Mouse (Mus musculus): ENCODE results near the gene Slit1.

Gene Slit1

GRCm38 (mm10) chr19:41587431-41588222, 155.8 kb downstream of the Slit1 start:
- no peak for DNase-seq

- peak in 1 of 2 experiments; percentile 4 for DNase-seq
Observed at GRCm38 (mm10) chr19:41586752-41587151, 156.7 kb downstream of the Slit1 start.

DNA sequence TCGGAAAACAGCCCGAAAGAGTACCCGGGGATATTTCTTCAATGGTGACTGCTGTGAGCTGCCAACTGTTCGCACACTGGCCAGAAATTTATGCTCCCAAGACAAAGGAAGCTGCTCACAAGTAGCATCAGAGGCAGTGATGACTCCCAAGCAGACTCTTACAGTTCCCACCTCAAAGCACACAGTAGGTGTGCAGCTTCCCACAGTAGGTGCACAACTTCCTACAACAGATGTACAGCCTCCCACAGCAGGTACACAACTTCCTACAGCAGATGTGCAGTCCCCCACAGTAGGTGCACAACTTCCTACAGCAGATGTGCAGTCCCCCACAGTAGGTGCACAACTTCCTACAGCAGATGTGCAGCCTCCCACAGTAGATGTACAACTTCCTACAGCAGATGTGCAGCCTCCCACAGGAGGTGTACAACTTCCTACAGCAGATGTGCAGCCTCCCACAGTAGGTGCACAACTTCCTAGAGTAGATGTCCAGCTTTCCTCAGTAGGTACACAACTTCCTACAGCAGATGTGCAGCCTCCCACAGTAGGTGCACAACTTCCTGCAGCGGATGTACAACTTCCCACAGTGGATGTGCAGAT, 160.4 kb downstream of the Slit1 start:
- DNase-seq, result no peak

DNA sequence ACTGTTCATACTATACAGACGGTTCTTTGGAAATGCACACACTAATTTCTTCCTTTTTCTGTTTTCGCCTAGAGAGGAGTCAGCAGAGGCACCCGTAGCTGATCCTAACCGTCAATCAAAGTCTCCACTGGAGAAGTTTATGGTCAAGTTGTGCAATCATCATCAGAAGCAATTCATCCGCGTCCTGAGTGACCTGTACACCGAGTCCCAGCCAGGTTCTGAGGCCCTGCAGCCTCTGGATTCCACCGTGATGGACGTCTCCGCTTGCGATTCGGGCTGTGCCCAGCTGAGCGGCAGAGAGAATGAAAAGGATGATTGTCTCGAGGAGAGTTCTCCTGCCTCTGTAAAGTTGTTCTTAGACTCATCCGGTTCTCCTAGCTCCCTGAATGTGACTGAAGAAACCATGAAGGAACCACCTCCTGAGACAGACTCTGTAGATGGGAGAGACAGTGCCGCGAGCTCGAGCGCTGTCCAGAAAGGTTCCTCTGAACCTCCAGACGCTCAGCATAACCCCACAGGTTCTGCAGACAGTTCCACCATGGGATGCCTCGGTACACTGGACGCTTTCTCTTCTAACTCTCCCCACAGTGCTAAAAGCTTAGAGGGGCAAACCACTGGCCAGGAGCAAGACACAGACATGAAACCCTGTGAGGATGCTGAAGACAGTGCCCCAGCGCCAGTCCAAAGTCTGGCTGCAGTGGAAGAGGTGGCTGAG, 161.6 kb downstream of the Slit1 start, which contains the start of gene Gm340:
TSS of gene Gm340 (plus strand) at position 665 of the 715 bp plus-strand sequence.
- no peak for DNase-seq

DNA sequence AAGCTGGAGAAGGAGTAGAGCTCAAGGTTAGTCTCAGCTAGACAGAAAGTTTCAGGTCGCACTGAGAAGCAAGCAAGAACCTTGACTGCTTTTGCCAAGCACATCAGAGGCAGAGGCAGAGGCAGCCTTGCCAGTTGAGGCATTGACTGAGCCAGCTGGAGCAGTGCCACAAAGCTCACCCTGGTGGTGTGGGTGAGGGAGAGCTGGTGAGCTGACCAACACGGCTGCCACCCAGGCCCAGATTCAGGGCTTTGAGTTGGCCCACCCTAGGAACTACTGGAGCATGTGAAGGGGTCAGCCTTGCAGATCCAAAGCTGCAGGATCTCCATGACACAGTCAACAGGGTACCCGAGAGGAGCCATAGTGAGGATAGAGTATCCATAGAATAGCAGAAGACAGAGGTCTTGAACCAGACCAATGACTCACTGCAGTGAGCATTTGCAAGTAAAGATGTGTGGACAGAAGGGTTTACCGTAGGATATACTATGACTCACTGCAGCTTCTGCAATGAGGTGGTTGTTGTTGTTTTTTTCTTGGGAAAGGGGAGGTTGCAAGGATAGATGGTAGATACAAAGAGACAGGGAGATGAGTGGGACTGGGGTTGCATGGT, 164.0 kb downstream of the Slit1 start:
- DNase-seq, result peak; percentile 69 to 73

DNA sequence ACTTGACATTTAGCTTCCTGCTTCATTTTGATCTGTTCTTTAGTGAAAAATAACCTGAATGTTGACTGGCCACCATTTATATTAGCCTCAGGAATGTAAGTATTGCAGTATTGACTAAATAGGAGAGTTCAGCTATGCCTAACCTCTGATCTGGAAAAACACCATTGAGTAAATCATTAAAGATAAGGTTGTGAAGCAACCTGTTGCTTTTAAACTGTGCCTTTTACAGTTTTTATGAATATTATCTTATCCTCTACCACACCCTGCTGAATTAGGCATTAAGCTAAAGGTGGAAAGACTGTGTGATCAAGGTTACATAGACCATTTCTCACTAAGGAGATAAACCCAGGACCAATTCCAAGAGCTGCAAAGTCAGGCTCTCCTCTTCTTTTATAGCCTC, 165.9 kb downstream of the Slit1 start:
- no peak for DNase-seq

GRCm38 (mm10) chr19:41573700-41574099, 169.8 kb downstream of the Slit1 start:
- no peak for DNase-seq

GRCm38 (mm10) chr19:41568791-41569190, 174.7 kb downstream of the Slit1 start:
- DNase-seq, result no peak

- no peak for DNase-seq
Observed at GRCm38 (mm10) chr19:41560856-41561255, 182.6 kb downstream of the Slit1 start.

DNA sequence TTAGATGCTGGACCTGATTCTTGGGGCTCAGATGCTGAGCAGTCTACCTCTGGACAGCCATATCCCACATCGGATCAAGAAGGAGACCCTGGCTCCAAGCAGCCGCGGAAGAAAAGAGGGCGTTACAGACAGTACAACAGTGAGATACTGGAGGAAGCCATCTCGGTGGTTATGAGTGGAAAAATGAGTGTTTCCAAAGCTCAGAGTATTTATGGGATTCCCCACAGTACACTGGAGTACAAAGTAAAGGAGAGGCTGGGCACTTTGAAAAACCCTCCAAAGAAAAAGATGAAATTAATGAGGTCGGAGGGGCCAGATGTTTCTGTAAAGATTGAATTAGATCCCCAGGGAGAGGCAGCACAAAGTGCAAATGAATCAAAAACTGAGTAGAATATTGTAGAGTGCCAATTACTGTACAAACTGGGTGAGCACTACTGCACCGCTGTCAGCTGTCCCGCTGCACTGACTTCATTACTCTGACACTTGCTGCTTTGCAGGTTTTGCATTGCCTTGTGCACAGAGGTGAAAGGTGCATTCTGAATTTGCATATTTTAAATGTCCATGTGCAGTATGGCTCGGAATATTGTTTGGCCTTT, 184.5 kb downstream of the Slit1 start:
- no peak for DNase-seq

GRCm38 (mm10) chr19:41557491-41557890, 186.0 kb downstream of the Slit1 start:
- DNase-seq, result no peak

DNA sequence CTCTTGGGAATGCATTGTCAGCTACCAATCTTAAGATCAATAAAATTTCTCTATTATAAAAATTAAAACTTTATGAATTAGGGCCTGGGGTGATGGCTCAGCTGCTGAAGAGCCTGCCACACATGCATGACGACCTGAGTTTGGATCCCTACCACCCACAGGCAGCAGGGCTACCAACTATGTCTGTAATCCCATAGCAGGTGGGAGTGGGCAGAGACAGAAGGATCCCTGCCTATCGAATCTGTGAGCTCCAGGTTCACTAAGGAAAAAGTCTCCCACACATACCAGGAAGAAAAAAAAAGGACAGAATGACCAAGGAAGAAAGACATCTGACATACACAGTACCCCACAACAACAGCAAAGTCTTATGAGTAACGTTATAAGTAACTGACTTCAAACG, 186.5 kb downstream of the Slit1 start:
- DNase-seq, result no peak
